Mouse (Mus musculus): ENCODE measurements around the gene Pax4.

The Pax4 gene

GRCm38 (mm10) chr6:28449253-28449652, at the start of gene Pax4:
Pax4 (minus strand) TSS chr6:28449353.
- in situ Hi-C loops (cut with MboI, MseI), result no loop called here

GRCm38 (mm10) chr6:28497837-28498236, 48.7 kb upstream of the Pax4 start:
- in situ Hi-C loops (cut with MboI, MseI), result no loop called here

GRCm38 (mm10) chr6:28491198-28491597, 42.0 kb upstream of the Pax4 start:
- in situ Hi-C loops (cut with MboI, MseI), result no loop called here

- in situ Hi-C loops (cut with MboI, MseI), result no loop called here
Observed at GRCm38 (mm10) chr6:28490612-28491011, 41.5 kb upstream of the Pax4 start.

DNA sequence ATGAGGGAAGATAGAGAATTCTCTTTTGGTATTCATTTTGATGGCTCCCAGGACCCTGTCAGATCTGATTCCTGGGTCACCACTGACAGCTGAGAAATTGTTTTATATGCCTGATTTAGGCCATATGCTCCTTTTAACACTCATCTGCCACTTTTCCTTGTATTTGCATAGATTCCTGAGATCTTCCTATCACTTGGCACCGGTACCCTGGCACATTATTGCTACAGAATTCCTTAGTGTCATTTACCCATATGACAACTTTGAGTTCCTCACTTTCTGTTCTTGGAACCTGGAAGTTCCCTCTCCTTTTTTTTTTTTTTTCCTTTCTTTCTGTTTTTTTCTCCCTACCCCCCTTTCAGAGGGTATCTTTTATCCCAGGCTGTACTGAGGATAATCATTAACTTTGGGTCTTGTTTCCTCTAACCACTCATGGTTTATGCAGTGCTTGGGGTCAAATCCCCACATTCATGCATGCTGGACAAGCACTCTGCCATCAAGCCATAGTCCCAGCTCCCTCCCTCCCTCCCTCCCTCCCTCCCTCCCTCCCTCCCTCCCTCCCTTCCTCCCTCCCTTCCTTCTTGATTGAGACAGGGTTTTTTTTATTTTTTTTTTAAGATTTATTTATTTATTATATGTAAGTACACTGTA, 39.2 kb upstream of the Pax4 start:
- in situ Hi-C loops (cut with MboI, MseI), result no loop called here

DNA sequence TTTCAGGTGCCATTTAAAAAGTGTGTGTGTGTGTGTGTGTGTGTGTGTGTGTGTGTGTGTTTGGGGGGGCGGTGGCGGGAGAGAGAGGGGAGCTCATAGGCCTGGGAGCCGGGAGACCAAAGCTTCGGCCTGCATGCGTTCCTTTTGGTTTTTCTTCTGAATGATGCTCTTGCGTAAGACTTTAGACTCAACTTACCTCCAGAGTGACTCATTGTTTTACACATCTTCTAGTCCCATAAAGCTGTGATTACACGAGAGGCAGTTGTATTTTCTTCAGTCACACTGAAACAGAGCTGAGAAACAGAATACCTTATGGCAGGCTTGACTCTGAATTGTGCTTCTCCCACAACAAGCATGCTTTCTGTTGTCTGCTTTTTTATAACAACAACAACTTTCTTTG, 37.8 kb upstream of the Pax4 start:
- in situ Hi-C loops (cut with MboI, MseI), result no loop called here

GRCm38 (mm10) chr6:28486471-28486870, 37.3 kb upstream of the Pax4 start:
- in situ Hi-C loops (cut with MboI, MseI), result no loop called here

GRCm38 (mm10) chr6:28486008-28486407, 36.9 kb upstream of the Pax4 start:
- in situ Hi-C loops (cut with MboI, MseI), result no loop called here

- in situ Hi-C loops (cut with MboI, MseI), result no loop called here
Observed at GRCm38 (mm10) chr6:28482711-28483315, 33.7 kb upstream of the Pax4 start.

DNA sequence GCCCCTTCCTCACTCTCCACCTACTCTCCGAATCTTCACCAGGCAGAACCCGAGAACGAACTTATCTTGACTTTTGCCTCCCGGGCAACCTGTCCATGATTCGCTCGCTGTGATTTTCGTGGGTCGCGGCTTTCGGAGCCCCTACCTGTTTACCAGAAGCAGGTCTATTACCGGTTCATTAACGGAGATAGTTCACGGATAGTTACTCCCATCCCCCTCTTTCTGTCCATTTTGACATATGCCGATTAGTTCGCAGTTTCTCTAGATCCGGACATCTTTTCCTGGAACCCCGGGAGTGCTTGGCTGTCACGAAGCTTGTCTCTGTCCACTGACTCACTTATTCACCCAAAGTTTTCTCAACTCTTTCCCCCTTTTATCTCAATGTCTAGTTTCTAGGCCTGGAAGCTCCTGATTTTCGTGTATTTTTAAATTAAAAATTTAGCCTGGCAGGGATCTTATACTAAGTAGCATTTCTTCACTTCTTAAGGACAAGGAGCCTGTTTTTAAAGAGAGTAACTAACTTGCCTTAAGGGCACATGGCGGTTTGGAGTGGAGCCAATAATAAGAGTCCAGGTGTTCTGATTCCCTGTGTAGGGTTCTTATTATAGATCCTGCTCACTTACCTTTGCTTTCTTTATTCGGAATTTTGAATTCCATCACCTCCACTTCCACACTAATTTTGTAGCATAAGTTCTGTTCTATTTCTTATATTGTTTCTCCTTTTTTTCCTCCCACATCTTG, 31.8 kb upstream of the Pax4 start:
- in situ Hi-C loops (cut with MboI, MseI), result no loop called here

DNA sequence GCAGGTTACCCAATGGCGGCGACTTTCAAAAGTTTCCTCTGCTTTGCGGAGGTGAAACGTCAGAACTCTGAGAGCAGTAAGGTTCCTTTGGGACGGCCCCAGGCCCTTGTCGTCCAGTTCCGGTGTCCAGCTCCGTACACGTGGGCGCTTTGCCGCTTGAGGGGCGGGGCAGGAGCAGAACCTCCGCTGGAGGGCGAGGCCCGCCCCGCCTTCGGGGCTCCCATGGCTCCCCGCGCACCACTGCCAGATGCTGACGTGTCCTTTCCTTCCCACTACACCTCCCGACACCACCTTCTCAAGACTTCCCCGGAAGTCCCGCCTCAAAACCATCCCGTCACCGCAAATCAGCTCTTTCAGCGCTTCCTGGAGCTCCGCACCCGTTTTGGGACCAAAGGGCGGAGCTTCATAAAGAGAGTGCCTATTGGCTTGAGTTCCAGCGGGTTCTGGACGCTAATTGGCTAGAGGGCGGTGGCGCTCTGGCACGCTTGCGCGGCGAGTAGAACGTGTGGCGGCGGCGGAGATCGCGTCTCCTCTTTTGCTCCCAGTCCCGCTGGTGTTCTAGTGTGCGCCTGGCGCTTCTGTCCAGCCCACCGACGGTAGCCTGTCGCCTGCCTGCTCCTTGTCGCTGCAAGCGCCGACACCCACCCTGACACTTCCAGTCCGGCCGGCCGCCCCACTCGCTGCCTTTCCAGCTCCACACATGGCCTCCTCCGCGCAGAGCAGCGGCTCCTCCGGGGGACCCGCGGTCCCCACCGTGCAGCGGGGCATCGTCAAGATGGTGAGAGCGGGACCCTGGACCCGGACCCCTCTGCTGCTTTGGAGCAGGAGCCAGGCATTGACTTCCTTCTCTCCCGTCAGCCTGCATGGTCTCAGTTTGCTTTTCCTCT, 31.0 kb upstream of the Pax4 start:
- in situ Hi-C loops (cut with MboI, MseI), result loop anchor here (5.0 kb wide), 2 partner anchors 53 to 218 kb away; partner anchors contain the start of genes Fscn3 and Gcc1

DNA sequence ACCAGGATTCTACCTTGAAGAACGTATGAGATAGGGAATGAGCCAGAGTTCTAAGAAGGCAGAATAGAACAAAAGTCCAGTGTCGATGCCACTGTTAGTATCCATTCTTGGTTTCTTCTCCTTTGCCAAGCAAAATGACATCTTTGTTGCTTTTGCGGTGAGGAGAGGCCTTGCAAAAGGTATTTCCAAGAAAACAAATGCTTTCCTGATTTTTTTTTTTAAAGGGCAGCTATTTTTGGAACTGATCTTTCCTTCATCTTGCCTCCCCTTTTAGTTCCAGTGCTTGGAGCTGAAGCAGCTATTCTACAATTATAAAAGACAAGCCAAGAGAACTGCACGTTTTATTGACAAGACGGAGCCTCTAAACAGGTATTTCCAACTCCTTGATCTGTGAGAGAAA, 25.7 kb upstream of the Pax4 start, which contains the start of gene Snd1:
Gene Snd1, plus strand, starts transcription at position 301 of the 400 bp plus-strand sequence.
- in situ Hi-C loops (cut with MboI, MseI), result loop anchor here (5.0 kb wide), 2 partner anchors 48 to 213 kb away; partner anchors contain the start of genes Fscn3 and Gcc1

GRCm38 (mm10) chr6:28474211-28474610, 25.1 kb upstream of the Pax4 start:
- in situ Hi-C loops (cut with MboI, MseI), result no loop called here

DNA sequence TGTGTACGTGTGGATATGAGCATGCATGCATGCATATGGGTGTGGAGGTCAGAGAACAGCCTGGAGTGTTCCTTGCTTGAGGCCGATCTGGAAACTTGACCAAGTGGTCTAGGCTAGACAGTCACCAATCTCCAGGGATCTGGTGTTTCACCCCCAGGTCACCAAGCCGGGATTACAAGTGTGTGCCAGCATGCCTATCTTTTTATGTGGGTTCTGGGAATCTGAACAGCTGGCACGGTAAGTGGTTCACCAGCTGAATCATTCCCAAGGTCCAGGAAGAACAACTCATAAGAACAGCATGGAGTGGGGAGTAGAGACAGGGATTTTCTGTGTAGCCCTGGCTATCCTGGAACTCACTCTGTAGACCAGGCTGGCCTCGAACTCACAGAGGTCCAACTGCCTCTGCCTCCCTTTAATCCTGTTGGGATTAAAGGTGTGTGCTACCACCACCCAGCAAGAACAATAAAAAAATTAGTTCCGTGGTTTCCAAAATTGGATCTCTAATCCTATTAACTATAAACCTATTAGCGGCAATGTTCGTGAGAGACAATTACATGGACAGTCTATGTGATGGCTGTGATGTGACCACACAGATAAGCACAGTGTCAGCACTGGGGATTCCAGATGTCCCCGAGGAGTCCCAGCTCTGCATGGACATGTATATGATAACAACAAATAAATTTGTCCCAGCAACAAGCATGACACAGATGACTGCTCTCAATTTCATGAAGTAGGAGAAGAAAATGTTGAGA, 22.3 kb upstream of the Pax4 start:
- in situ Hi-C loops (cut with MboI, MseI), result no loop called here

GRCm38 (mm10) chr6:28470621-28471020, 21.5 kb upstream of the Pax4 start:
- in situ Hi-C loops (cut with MboI, MseI), result no loop called here

GRCm38 (mm10) chr6:28470017-28470602, 21.0 kb upstream of the Pax4 start:
- in situ Hi-C loops (cut with MboI, MseI), result no loop called here

DNA sequence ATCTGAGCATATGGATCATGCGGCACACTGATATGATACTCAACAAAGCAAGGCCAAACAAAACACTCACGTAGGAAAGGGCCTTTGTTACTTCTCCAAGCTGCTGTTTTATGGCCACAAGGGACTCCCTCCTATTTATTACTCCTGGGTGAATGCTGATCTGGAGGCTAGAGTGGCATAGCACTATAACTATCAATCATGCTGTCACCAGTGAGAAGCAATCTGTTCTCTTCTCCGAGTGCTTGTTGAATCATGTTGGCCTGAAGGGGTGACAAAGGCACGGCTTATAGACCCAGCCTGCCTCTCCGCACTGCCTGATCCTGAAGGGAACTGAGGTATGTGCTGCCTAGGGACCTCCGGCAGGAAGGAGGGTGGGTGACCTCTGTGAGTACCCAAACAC, 15.5 kb upstream of the Pax4 start:
- in situ Hi-C loops (cut with MboI, MseI), result no loop called here

DNA sequence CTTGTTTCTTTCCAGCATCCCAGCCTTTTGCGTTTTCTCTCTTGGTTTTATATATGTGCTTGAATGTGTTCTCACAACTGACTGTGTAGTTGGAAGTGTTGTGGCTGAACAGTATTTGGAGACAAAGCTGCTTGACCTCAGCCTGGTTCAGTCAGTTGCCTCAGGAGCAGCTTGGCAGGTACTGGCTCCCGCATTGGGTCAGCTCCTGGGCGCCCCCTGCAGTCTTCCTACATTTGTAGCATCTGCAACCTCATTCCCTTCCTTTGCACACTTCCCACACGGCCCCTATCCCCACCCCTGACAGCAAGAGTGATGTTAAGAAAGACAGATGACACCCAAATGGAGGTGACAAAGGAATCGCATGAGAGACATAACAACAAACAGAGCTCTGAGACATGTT, 11.4 kb upstream of the Pax4 start:
- in situ Hi-C loops (cut with MboI, MseI), result no loop called here

DNA sequence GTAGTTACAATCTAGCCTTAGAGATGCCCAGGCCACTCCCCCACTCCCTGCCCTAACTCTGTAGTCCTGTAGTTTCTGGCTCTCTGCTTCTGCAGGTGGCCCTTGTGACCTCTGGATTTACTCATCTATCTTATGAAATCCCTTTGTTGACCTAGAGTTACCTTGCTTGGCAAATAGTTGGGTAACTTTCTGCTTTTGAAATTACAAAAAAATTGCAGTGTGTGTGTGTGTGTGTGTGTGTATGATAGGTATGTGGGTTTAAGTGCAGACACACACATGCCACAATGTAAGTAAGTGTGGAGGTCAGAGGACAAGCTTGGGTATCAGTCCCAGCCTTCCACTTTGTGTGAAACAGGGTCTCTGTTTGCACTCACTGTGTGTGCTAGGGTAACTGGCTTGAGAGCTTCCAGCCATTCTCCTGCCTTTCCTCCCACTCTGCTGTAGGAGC, 10.1 kb upstream of the Pax4 start:
- in situ Hi-C loops (cut with MboI, MseI), result loop anchor here (10.0 kb wide), 1 partner anchor 646 kb away; no protein-coding TSS in a partner anchor

DNA sequence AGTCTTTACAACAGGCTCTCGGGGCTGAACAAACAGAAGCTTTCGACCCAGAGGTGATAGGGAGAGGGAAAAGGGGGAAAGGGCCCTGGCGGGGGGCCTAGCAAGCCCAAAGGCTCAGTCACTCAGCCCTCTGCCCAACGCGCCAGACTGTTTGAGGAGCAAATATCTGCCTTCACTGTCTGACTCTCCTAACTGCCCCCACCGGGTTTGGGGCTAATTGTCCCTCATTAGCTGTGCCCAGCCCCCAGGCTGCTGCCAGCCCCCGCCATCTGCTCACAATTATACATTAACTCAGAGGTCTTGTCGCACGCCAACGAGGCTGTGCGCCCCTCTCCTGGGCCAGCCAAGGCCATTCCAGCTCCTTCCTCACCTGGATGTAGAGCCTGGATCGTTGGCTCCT, 1.8 kb upstream of the Pax4 start:
- in situ Hi-C loops (cut with MboI, MseI), result loop anchor here (10.0 kb wide), 1 partner anchor 654 kb away; no protein-coding TSS in a partner anchor

All from T-helper 2 cell (primary cell).